Mouse (Mus musculus) C2C12 (cell line): ENCODE measurements at regions not wholly inside any gene's neighbourhood (a gene's known extent, or its start where the extent isn't known, plus 50 kb on each side); places are given as distances from the start of the nearest gene placed in this dataset.
"Not testable (repeated sequence)": the region's sequence is repeated elsewhere in the genome, so short reads cannot be mapped to it uniquely, and the experiment has no call there.

Source experiments
- H3K27me3 ChIP-seq: one replicate; pipeline ENCODE4 v1.6.1; 2011; ENCODE audit not compliant: control insufficient read depth, insufficient read depth, insufficient read length
- H3K36me3 ChIP-seq: one replicate; pipeline ENCODE4 v1.6.1; 2011; ENCODE audit not compliant: control insufficient read depth, insufficient read depth
- H3K4me3 ChIP-seq: one replicate; pipeline ENCODE4 v1.5.1; 2011; ENCODE audit warnings: mild to moderate bottlenecking, control low read depth; ENCODE audit not compliant: poor library complexity, insufficient read depth, severe bottlenecking
- H3K79me2 ChIP-seq: one replicate; pipeline ENCODE4 v1.6.1; 2011; ENCODE audit not compliant: control insufficient read depth, insufficient read depth
- H3K79me3 ChIP-seq: one replicate; pipeline ENCODE4 v1.6.1; 2011; ENCODE audit warnings: low read depth, control low read depth
- H3ac ChIP-seq: one replicate; pipeline ENCODE3; 2011; ENCODE audit warnings: low read depth; ENCODE audit not compliant: control insufficient read depth, insufficient read length
- CEBPB ChIP-seq: IDR thresholded peaks from one replicate; pipeline ENCODE4 v1.6.1; 2011; ENCODE audit warnings: low read depth, mild to moderate bottlenecking, control low read depth, moderate library complexity
- CTCF ChIP-seq: IDR thresholded peaks from one replicate; pipeline ENCODE4 v1.5.1; 2011; ENCODE audit not compliant: control insufficient read depth, insufficient read depth, insufficient read length
- FOSL1 ChIP-seq: IDR thresholded peaks from one replicate; pipeline ENCODE4 v1.8.0; 2011; ENCODE audit warnings: mild to moderate bottlenecking, low read length; ENCODE audit not compliant: poor library complexity, insufficient read depth, severe bottlenecking
- MAX ChIP-seq: IDR thresholded peaks from one replicate; pipeline ENCODE4 v1.6.1; 2011; ENCODE audit warnings: mild to moderate bottlenecking, control low read depth
- MYOD1 ChIP-seq: IDR thresholded peaks from one replicate; pipeline ENCODE4 v1.6.1; 2011; ENCODE audit warnings: low read depth; ENCODE audit not compliant: control insufficient read depth, insufficient read length
- MYOG ChIP-seq: IDR thresholded peaks from one replicate; pipeline ENCODE4 v1.6.1; 2011; ENCODE audit not compliant: control insufficient read depth, insufficient read length; ENCODE audit errors: extremely low read depth
- USF1 ChIP-seq: IDR thresholded peaks from one replicate; pipeline ENCODE4 v1.6.1; 2011; ENCODE audit warnings: low read depth, mild to moderate bottlenecking, control low read depth, moderate library complexity

DNA sequence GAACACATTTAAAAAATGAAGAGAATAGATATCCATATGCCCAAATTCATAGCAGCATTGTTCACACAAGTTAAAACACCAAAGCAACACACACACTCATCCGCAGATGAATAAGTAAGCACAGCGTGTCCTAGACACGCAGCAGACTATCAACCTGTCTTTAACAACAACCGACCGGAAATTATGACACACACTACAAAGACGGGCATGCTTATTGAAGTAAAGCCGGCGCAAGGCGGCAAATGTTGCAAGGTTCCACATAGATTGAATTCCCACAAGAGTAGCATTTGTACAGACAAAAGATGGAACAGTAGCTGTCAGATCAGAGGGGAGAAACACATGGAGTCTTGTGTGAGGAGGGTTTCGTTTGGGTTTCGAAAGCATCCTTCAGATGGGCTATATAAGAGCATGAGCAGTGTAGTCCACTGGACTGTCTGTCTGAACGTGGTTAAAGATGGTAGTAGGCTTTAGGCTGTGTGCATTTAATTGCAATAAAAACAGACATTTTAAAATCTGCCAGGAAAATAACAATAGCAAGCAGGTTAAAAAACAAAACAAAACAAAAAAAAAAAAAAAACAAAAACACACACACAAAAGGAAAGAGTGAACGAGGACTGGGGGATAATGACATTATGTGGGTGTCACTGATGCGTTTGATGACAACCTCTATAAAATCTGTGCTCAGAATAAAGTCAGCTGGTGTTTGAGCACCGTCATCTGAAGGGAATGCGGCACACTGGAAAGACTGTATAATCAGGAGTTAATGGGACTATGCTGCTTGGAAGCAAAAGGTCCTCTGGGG lies 78.1 kb upstream of the Fam78b start:
- Histone ChIP-seq H3ac (no peak overlapping the region), H3K27me3 (no peaks in the 10 kb centered on the region), H3K4me3 (no peak overlapping the region), H3K36me3 (no peaks in the 10 kb centered on the region), H3K79me3 (no peaks in the 10 kb centered on the region), H3K79me2 (no peaks in the 10 kb centered on the region)
- TF ChIP-seq CTCF (no peak), MAX (no peak), USF1 (no peak), MYOG (no peak), CEBPB (no peak), MYOD1 (no peak)

- Histone ChIP-seq H3K36me3 (no peaks in the 10 kb centered on the region), H3K4me3 (no peak overlapping the region), H3K79me3 (no peaks in the 10 kb centered on the region), H3K27me3 (no peaks in the 10 kb centered on the region), H3ac (no peak overlapping the region), H3K79me2 (no peaks in the 10 kb centered on the region)
- TF ChIP-seq CEBPB (no peak), USF1 (no peak), CTCF (no peak), MYOG (no peak), MAX (no peak), FOSL1 (no peak), MYOD1 (no peak)
Measured at GRCm38 (mm10) chr1:166923713-166923975, 77.6 kb upstream of the Fam78b start.

GRCm38 (mm10) chr1:166924126-166924525 lies 77.1 kb upstream of the Fam78b start:
- H3ac ChIP-seq, result no peak overlapping the region
- H3K79me2 ChIP-seq, result no peaks in the 10 kb centered on the region
- no peak overlapping the region for H3K4me3 ChIP-seq
- TF ChIP-seq MAX (no peak), MYOG (no peak), CTCF (no peak), USF1 (no peak), FOSL1 (no peak), MYOD1 (no peak)
- H3K79me3 ChIP-seq, result no peaks in the 10 kb centered on the region
- no peaks in the 10 kb centered on the region for H3K36me3 ChIP-seq
- H3K27me3 ChIP-seq, result no peaks in the 10 kb centered on the region

DNA sequence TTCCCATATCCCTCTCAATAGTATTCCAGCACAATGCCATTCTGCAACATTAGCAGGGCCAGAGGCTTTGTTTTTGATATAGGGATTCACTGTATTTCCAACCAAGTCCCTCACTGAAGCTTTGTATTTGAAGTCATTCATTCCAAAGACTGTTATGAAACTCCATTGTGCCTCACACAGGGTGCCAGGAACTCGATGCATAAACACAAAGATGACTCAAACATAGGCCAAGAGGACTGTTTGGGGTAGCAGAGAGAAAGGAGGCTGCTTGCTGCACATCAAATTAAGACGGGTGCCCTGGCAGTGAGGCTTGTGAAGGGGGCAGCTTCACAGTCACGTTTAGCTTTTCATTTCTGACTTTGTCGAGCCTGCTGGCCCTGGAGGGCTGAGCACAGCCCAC lies 75.1 kb upstream of the Fam78b start:
- H3K4me3 ChIP-seq, result no peak overlapping the region

GRCm38 (mm10) chr1:166939744-166940143 lies 61.5 kb upstream of the Fam78b start:
- H3K4me3 ChIP-seq, H3K79me2 ChIP-seq, H3K27me3 ChIP-seq, H3K79me3 ChIP-seq, H3K36me3 ChIP-seq, H3ac ChIP-seq: not testable (repeated sequence)

More for the DNA sequence above, 75.1 kb upstream of the Fam78b start:
- H3K36me3 ChIP-seq, result no peaks in the 10 kb centered on the region
- no peaks in the 10 kb centered on the region for H3K27me3 ChIP-seq
- TF ChIP-seq MYOG, result no peak
- no peak for TF ChIP-seq USF1
- H3K79me2 ChIP-seq, result no peaks in the 10 kb centered on the region
- no peak overlapping the region for H3ac ChIP-seq
- H3K79me3 ChIP-seq, result no peaks in the 10 kb centered on the region

DNA sequence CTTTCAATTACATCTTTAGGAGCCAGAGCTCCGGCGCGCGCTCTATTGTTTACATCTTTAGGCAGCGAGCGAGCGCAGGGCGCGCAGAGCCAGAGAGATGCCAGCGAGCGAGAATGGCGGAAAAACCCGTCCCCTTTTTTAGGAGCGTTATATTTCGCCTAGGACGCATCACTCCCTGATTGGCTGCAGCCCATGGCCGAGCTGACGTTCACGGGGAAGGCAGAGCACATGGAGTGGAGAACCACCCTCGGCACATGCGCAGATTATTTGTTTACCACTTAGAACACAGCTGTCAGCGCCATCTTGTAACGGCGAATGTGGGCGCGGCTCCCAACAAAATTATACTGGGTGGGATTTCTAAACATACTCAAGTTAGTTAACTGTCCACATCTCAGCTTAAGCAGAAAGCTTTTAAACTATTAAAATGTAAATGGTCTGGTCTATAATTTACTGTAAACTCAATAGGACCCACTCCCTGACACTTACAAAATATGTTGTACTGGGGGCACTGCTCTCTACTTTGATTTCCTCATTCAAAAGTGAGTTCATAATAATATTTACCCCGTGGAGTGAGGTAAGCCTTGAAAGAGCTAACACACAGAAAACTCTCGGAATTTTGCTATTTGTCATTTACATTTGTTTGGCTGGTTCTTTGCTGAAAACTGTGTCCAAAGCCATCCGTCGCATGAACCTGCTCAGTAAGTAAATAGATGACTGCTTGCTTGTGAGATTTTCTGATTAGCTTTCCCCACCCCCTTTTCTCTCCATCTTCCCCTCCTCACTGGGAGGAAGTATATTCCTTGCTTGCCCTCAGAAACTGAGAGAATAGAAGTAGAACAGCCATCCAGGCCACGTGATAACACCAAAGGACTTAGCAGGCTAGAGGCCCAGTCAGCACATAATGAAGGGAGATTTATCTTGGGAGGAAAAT lies 60.8 kb upstream of the Fam78b start:
- H3K4me3 ChIP-seq, H3K79me3 ChIP-seq, H3K27me3 ChIP-seq, H3K79me2 ChIP-seq, H3K36me3 ChIP-seq, H3ac ChIP-seq: not testable (repeated sequence)
